Mouse (Mus musculus) CD4-positive, CD25-positive, alpha-beta regulatory T cell, adult 4 months (primary cell): ENCODE results near the gene Vmn1r79. TPM values are rescaled to one million over a fixed set of nuclear protein-coding genes. Genes with fewer than 3 reads are reported as not detected.
"Not testable (repeated sequence)": the region's sequence is repeated elsewhere in the genome, so short reads cannot be mapped to it uniquely, and the experiment has no call there.

Source experiments
- ATAC-seq: one replicate; pipeline ENCODE4 v1.8.0; 2017
- polyA plus RNA-seq, 2 experiments: library from polyadenylated mRNA; unstranded; fragments of 100-300 nt; shearing (Covaris generic); gene quantifications; one replicate each; pipeline ENCODE4 v1.2.1; 2017

The Vmn1r79 gene
- under 1 TPM in 1 of 2 experiments, not detected in 1; 0.24 TPM for polyA plus RNA-seq

DNA sequence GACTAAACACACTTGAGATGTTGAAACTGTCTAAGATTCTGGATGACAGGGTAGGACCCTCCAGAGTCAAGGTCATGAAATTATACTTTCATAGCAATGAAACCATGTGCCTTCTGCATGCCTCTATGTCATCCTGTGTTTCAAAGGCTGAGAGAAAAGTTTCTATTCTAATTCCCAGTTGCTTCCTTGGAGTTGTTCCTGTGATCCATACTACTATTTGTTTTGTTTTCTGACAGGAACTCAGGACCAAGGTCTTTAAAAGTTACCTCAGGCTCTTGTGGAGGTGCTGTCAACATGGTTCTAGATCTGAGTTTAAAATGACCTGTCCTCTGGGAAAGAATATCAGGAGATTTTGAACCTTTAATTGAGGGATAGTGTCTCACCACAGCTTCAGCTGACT is at the start of gene Vmn1r79:
Gene Vmn1r79 (plus strand): TSS at position 301 of the 400 bp plus-strand sequence.
- ATAC-seq: not testable (repeated sequence)

DNA sequence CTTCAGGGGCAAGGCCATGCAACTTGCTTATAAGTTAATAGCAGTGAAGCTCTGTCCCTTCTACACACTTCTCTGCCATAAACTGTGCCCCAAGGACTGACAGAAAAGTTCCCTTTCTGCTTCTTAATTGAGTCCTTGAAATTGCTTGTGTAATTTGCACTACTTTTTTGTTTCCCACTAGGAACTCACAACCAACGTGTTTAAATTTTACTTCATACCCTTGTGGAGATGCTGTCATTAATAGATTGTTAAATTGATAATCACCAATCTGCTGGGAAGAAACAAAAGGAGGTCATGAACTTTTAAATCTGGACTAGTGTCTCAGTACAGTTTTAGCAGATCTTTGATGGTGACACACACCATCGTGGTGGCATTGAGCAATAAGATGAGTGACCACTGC is 21.1 kb upstream of the Vmn1r79 start, which contains the start of gene Vmn1r78:
Gene Vmn1r78 (plus strand): TSS at position 301 of the 400 bp plus-strand sequence.
- no peak for ATAC-seq

DNA sequence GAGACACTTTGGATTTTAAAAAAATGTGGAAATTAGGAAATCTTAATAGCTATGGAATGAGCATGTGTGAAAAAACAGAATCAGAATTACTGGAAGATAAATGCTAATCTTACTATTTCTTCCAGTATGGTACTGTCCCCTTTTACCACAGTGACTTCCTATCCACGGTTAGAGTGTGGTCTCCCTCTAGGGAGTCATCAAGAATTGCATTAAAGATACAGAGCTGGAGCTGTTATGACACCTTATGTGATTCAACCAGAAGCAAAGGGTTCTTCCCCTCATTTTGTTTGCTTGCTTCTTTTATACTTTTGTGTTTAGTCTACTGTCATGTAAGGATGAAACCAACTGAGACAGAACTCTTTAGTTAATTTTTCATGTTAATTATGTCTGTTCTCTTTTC is 14.6 kb upstream of the Vmn1r79 start:
- peak; percentile 58 for ATAC-seq

DNA sequence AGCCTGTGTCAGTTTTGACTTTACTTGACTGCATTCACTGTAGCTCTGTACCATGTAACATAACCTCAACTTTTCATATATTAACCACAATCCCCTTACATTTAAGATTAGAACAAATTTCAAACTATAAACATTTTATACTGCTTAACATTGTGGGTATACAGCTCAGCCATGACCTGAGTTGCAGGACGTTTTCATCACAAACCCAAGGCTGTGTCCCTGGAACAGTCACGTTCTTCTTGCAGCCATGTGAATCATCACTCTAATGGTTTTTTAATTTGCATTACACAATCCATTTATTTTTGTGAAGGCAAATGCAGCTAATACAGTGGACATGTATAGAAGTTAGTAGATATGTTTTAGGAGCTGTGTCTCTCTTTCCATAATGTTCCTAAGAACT is 1.8 kb downstream of the Vmn1r79 start:
- ATAC-seq: not testable (repeated sequence)

DNA sequence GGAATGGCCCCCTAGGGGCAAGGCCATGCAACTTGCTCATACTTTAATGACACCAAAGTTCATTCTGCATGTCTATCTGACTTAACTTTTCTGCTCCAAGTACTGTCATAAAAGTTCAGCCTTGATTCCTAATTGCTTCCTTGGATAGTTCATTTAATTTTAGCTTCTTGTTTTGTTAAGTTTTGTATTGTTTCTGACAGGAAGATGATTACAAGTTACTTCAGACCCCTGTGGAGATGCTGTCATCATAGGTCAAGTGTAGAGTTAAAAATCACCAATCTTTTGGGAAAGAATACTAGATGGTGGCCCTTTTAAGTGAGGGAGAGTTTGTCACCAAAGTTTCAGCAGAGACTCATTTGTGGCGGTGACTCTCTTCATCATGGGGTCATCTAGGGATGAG is 17.9 kb downstream of the Vmn1r79 start, which contains the start of gene Vmn1r80:
Gene Vmn1r80 (plus strand): TSS at position 301 of the 400 bp plus-strand sequence.
- no peak for ATAC-seq

DNA sequence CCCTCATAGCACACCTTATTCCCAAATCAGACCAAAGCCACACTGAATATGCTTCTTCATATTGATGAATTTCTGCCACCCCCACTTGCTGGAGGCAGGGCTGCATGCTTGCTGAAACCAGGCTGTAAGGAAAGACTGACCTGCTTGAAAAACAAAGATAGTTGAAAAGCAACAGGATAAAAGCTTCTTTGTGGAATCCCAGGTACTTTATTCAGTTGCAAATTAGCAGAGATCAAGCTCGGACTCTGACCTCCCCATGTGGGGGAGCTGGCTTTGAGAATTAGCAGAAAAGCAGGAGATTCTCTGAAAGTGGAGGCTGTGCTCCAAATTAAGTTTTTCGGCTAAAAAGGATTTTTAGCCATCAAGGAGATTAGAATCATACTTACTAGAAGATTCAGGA is 33.1 kb downstream of the Vmn1r79 start:
- ATAC-seq: no peak

Other genes starting within 250 kb of the Vmn1r79 start
- gene Vmn1r76, start 233.1 kb upstream of the Vmn1r79 start, polyA plus RNA-seq: under 1 TPM in 1 of 2 experiments, not detected in 1; 0.08 TPM
- gene Vmn1r77, start 134.5 kb upstream of the Vmn1r79 start, polyA plus RNA-seq: not detected
- gene Vmn1r78, start 21.0 kb upstream of the Vmn1r79 start, polyA plus RNA-seq: not detected
- gene Vmn1r80, start 18.0 kb downstream of the Vmn1r79 start, polyA plus RNA-seq: under 1 TPM in 1 of 2 experiments, not detected in 1; 0.16 TPM
- gene Vmn1r81, start 97.0 kb downstream of the Vmn1r79 start, polyA plus RNA-seq: under 1 TPM in 1 of 2 experiments, not detected in 1; 0.08 TPM
- gene Vmn1r82, start 129.2 kb downstream of the Vmn1r79 start, polyA plus RNA-seq: not detected
- not detected for gene Vmn1r83, start 158.2 kb downstream of the Vmn1r79 start, polyA plus RNA-seq
- gene Vmn1r84, start 198.0 kb downstream of the Vmn1r79 start, polyA plus RNA-seq: under 1 TPM in 1 of 2 experiments, not detected in 1; 0.11 TPM